Mouse (Mus musculus) forebrain, embryonic 15.5 days (tissue): ENCODE measurements around the gene Sfrp2. TPM values are rescaled to one million over a fixed set of nuclear protein-coding genes. Genes with fewer than 3 reads are reported as not detected.

Experiments
- ATAC-seq: fragments of 200-750 bp; cut with Nextera tagmentation; replicated peaks from 2 replicates; pipeline ENCODE4 v1.8.0; 2017; ENCODE audit warnings: mild to moderate bottlenecking, moderate TSS enrichment, moderate library complexity
- H3K27ac ChIP-seq: fragments of 300-500 bp; sonication (generic); replicated peaks from 2 replicates; pipeline ENCODE4 v1.5.1; 2015; ENCODE audit warnings: mild to moderate bottlenecking, inconsistent platforms
- H3K27me3 ChIP-seq: fragments of 300-500 bp; sonication (generic); 2 replicates; pipeline ENCODE4 v1.6.1; 2015; ENCODE audit warnings: inconsistent platforms
- H3K36me3 ChIP-seq: fragments of 300-500 bp; sonication (generic); 2 replicates; pipeline ENCODE4 v1.6.1; 2015; ENCODE audit warnings: mild to moderate bottlenecking, inconsistent platforms
- H3K4me1 ChIP-seq: fragments of 300-500 bp; sonication (generic); 2 replicates; pipeline ENCODE4 v1.6.1; 2015; ENCODE audit warnings: inconsistent platforms
- H3K4me2 ChIP-seq: fragments of 300-500 bp; sonication (generic); replicated peaks from 2 replicates; pipeline ENCODE4 v1.6.1; 2015; ENCODE audit warnings: mild to moderate bottlenecking, inconsistent platforms
- H3K4me3 ChIP-seq: fragments of 300-500 bp; sonication (generic); 2 replicates; pipeline ENCODE4 v1.5.1; 2015; ENCODE audit warnings: mild to moderate bottlenecking, inconsistent platforms
- H3K9ac ChIP-seq: fragments of 300-500 bp; sonication (generic); replicated peaks from 2 replicates; pipeline ENCODE4 v1.6.1; 2015; ENCODE audit warnings: mild to moderate bottlenecking, inconsistent platforms
- H3K9me3 ChIP-seq: fragments of 300-500 bp; sonication (generic); 2 replicates; pipeline ENCODE4 v1.6.1; 2016; ENCODE audit warnings: inconsistent platforms
- WGBS: fragments of 180-500 bp; shearing (Covaris S2); methylation state at CpG from one replicate; pipeline ENCODE4 v1.1.7; 2015; ENCODE audit warnings: mixed read lengths; 5-methylcytosine and 5-hydroxymethylcytosine counted together
- polyA plus RNA-seq: library from polyadenylated mRNA; unstranded; fragments of >200 nt; fragmentation: Nextera tagmentation; extraction: Ambion mirVana; gene quantifications from 2 replicates; pipeline ENCODE4 v1.2.1, GENCODE M21; 2015

The Sfrp2 gene
- polyA plus RNA-seq, 1 experiment from 2014 or later: 39.4 TPM

DNA sequence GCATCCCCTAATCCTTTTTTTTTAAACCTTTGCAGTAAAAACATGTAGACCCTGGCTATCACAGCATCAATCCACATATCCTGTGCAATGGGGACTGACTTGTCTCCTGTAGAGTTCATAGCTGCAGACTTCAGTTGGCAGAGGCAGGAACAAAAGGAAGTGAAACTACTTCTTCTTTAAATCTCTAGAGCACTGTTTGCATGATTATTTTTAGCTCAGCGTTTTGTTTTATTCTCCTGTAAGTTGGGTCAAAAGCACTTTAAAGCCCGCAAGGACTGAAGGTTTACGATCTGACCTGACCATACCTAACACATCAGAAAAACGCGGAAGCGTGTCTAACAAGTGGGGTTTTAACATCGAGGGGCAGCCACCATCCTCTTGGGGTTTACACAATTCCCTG lies 45.9 kb downstream of the Sfrp2 start:
- Histone ChIP-seq H3K9ac (no peak overlapping the region), H3K4me1 (no peaks in the 10 kb centered on the region), H3K27ac (no peak overlapping the region), H3K4me2 (no peak overlapping the region), H3K36me3 (no peaks in the 10 kb centered on the region), H3K4me3 (no peak overlapping the region), H3K9me3 (no peaks in the 10 kb centered on the region), H3K27me3 (no peaks in the 10 kb centered on the region)
- ATAC-seq: no peak
- 87% methylated on average over 7 of the region's 7 CpGs for WGBS

- no peak overlapping the region for H3K4me2 ChIP-seq
- no peak overlapping the region for H3K27ac ChIP-seq
- no peaks in the 10 kb centered on the region for H3K27me3 ChIP-seq
- ATAC-seq: no peak
- no peak overlapping the region for H3K9ac ChIP-seq
- no peaks in the 10 kb centered on the region for H3K4me1 ChIP-seq
- H3K4me3 ChIP-seq: no peak overlapping the region
- H3K36me3 ChIP-seq: no peaks in the 10 kb centered on the region
- H3K9me3 ChIP-seq: no peaks in the 10 kb centered on the region
Observed at GRCm38 (mm10) chr3:83812863-83813262, 46.7 kb downstream of the Sfrp2 start.

DNA sequence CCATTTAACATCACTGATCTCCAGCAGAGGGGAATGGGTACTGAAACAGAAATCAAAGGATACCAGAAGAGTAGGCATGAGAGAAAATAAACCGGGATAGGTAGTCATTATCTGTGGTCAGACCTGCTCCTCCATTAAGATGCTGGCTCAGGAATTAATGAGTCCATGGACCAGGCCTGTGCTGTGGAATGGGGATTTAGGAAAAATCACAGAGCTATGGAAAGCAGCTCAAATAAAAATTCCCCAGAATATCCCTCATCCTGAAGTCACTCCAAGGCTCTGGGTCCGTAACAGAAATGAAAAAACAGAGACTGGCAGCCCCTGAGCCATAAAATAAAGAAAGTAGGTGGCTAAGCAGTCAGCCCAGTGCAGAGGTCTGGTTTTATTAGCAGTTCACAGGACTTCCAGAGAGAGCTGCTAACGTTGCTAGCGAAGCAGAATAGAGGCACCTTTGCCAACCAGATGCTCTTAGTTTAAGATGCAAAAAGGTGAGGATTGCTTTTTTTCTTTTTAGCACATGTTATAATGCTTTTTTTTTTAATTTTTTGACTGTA lies 50.3 kb downstream of the Sfrp2 start:
- H3K9me3 ChIP-seq: no peaks in the 10 kb centered on the region
- H3K36me3 ChIP-seq: no peaks in the 10 kb centered on the region
- no peak overlapping the region for H3K4me2 ChIP-seq
- no peaks in the 10 kb centered on the region for H3K4me1 ChIP-seq
- H3K4me3 ChIP-seq: no peak overlapping the region
- no peak for ATAC-seq
- no peak overlapping the region for H3K27ac ChIP-seq
- no peak overlapping the region for H3K9ac ChIP-seq
- H3K27me3 ChIP-seq: no peaks in the 10 kb centered on the region
- 73% methylated on average over 4 of the region's 4 CpGs for WGBS

DNA sequence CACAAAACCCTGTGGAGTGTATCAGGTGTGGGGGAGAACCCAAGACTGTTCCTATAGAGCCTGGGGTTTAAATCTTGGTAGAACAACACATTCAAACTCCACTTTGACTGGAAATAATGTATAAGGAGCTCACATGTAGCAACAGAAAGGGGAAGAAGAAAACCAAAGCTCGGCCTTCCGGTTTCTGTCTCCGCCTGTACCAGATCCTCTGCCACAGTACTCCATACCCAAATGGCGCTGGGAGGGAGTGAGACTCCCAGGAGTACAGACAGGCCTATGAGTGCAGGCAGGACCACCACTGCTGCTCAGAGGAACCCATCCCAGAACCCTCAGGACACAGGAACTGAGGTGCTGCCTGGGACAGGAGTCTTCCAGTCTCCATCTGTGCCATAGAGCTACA lies 57.7 kb downstream of the Sfrp2 start:
- H3K36me3 ChIP-seq: no peaks in the 10 kb centered on the region
- no peaks in the 10 kb centered on the region for H3K4me1 ChIP-seq
- no peak overlapping the region for H3K4me3 ChIP-seq
- ATAC-seq: no peak
- no peaks in the 10 kb centered on the region for H3K9me3 ChIP-seq
- H3K27ac ChIP-seq: no peak overlapping the region
- H3K27me3 ChIP-seq: no peaks in the 10 kb centered on the region
- no peak overlapping the region for H3K9ac ChIP-seq
- H3K4me2 ChIP-seq: no peak overlapping the region
- 96% methylated on average over 4 of the region's 4 CpGs for WGBS

Other genes starting within 250 kb of the Sfrp2 start
- 0.95 and 0.99 TPM in 2 replicates for gene Tlr2, start 75.4 kb downstream of the Sfrp2 start, polyA plus RNA-seq